Mouse (Mus musculus) hindbrain, embryonic 11.5 days (tissue): ENCODE results near the gene Chn2. TPM values are rescaled to one million over a fixed set of nuclear protein-coding genes. Genes with fewer than 3 reads are reported as not detected.

Experiments
- ATAC-seq: fragments of 200-750 bp; cut with Nextera tagmentation; 2 replicates; pipeline ENCODE4 v1.8.0; 2017; ENCODE audit warnings: mild to moderate bottlenecking, moderate TSS enrichment, moderate library complexity; ENCODE audit not compliant: low FRiP score
- DNase-seq: peaks from one replicate; pipeline ENCODE4 v3.0.0-alpha.2; 2015; ENCODE audit warnings: low spot score
- H3K27ac ChIP-seq: fragments of 300-500 bp; sonication (generic); 2 replicates; pipeline ENCODE4 v1.5.1; 2014; ENCODE audit warnings: mild to moderate bottlenecking, low read depth, low read length
- H3K27me3 ChIP-seq: fragments of 300-500 bp; sonication (generic); 2 replicates; pipeline ENCODE4 v1.6.1; 2014; ENCODE audit warnings: mild to moderate bottlenecking, low read length, moderate library complexity, mixed read lengths; ENCODE audit not compliant: control insufficient read depth, insufficient read depth
- H3K36me3 ChIP-seq: fragments of 300-500 bp; sonication (generic); 2 replicates; pipeline ENCODE4 v1.6.1; 2014; ENCODE audit warnings: mild to moderate bottlenecking, low read length, moderate library complexity, mixed read lengths; ENCODE audit not compliant: control insufficient read depth, insufficient read depth
- H3K4me1 ChIP-seq: fragments of 300-500 bp; sonication (generic); replicated peaks from 2 replicates; pipeline ENCODE4 v1.6.1; 2014; ENCODE audit warnings: low read length, mixed read lengths; ENCODE audit not compliant: control insufficient read depth, insufficient read depth
- H3K4me2 ChIP-seq: fragments of 300-500 bp; sonication (generic); replicated peaks from 2 replicates; pipeline ENCODE4 v1.6.1; 2014; ENCODE audit warnings: mild to moderate bottlenecking, low read depth, low read length
- H3K4me3 ChIP-seq: fragments of 300-500 bp; sonication (generic); 2 replicates; pipeline ENCODE4 v1.5.1; 2014; ENCODE audit warnings: low read depth, low read length
- H3K9ac ChIP-seq: fragments of 300-500 bp; sonication (generic); 2 replicates; pipeline ENCODE4 v1.6.1; 2014; ENCODE audit warnings: low read depth, low read length
- H3K9me3 ChIP-seq: fragments of 300-500 bp; sonication (generic); 2 replicates; pipeline ENCODE4 v1.6.1; 2016; ENCODE audit warnings: low read length; ENCODE audit not compliant: control insufficient read depth
- WGBS: fragments of 180-500 bp; shearing (Covaris S2); extraction: QIAGEN DNeasy Blood & Tissue Kit; methylation state at CpG from one replicate; pipeline ENCODE4 v1.1.7; 2014; 5-methylcytosine and 5-hydroxymethylcytosine counted together
- polyA plus RNA-seq: library from polyadenylated mRNA; unstranded; fragments of >200 nt; fragmentation: Nextera tagmentation; extraction: Ambion mirVana; gene quantifications from 2 replicates; pipeline ENCODE4 v1.2.1, GENCODE M21; 2014

Chn2 gene
- polyA plus RNA-seq, 1 experiment from 2014 or later, result 14.4 TPM

GRCm38 (mm10) chr6:54048768-54049167 lies 9.4 kb downstream of the Chn2 start:
- ATAC-seq (no peak), DNase-seq (no peak)
- no peak overlapping the region for H3K27ac ChIP-seq
- no peak overlapping the region for H3K4me3 ChIP-seq
- no peak overlapping the region for H3K4me2 ChIP-seq
- H3K9ac ChIP-seq, result no peak overlapping the region
- H3K9me3 ChIP-seq, result no peaks in the 10 kb centered on the region
- H3K4me1 ChIP-seq, result no peaks in the 10 kb centered on the region
- H3K36me3 ChIP-seq, result no peaks in the 10 kb centered on the region
- 86% methylated on average over 6 of the region's 6 CpGs for WGBS
- H3K27me3 ChIP-seq, result no peaks in the 10 kb centered on the region

DNA sequence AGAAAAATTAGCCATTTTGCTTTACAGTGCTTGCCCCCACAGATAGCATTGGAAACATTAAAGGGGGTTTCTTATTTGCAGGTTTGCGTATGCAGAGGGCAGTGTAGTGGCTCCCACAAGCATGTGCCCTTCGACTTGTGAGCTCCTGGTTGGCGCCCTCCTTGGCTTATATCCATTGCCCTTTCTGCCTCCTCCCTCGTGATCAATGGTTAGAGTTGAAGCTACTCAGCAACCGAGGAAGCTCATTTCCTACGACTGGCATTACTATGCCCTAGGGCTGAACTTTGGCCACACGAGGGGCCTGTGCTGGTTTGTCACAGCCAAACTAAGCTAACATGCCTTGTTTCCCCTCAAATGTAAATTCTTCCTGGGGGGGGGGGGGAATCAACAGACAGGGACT lies 11.8 kb downstream of the Chn2 start:
- no peaks in the 10 kb centered on the region for H3K27me3 ChIP-seq
- H3K4me2 ChIP-seq, result no peak overlapping the region
- WGBS, result 60% methylated on average over 7 of the region's 7 CpGs
- H3K36me3 ChIP-seq, result no peaks in the 10 kb centered on the region
- no peak for ATAC-seq
- H3K27ac ChIP-seq, result no peak overlapping the region
- DNase-seq, result no peak
- H3K9ac ChIP-seq, result no peak overlapping the region
- H3K4me1 ChIP-seq, result no peaks in the 10 kb centered on the region
- no peaks in the 10 kb centered on the region for H3K9me3 ChIP-seq
- H3K4me3 ChIP-seq, result no peak overlapping the region

GRCm38 (mm10) chr6:54052124-54052523 lies 12.8 kb downstream of the Chn2 start:
- Histone ChIP-seq H3K27ac (no peak overlapping the region), H3K4me1 (no peaks in the 10 kb centered on the region), H3K9me3 (no peaks in the 10 kb centered on the region), H3K27me3 (no peaks in the 10 kb centered on the region), H3K9ac (no peak overlapping the region), H3K4me2 (no peak overlapping the region), H3K4me3 (no peak overlapping the region), H3K36me3 (no peaks in the 10 kb centered on the region)
- 97% methylated on average over 7 of the region's 7 CpGs for WGBS
- no peak for DNase-seq
- ATAC-seq, result no peak

DNA sequence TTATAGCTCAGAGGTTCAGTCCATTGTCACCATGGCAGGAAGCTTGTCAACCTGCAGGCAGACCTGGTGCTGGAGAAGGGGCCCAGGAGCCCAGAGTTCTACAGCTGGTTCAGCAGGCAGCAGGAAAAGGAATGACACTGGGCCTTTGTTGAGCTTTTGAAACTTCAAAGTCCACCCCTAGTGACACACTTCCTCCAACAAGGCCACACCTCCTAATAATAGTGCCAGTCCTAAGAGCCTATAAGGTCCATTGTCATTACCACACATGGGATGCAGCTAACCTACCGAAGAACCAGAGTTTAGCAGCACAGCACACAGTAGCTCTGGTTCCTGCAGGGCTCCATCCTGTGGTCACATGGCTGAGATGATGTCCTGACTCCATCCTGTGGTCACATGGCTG lies 13.3 kb downstream of the Chn2 start:
- 96% methylated on average over 1 of the region's 1 CpGs for WGBS
- Histone ChIP-seq H3K9me3 (no peaks in the 10 kb centered on the region), H3K9ac (no peak overlapping the region), H3K4me1 (no peaks in the 10 kb centered on the region), H3K36me3 (no peaks in the 10 kb centered on the region), H3K27me3 (no peaks in the 10 kb centered on the region), H3K4me3 (no peak overlapping the region), H3K27ac (no peak overlapping the region), H3K4me2 (no peak overlapping the region)
- DNase-seq (no peak), ATAC-seq (no peak)

GRCm38 (mm10) chr6:54053316-54053715 lies 14.0 kb downstream of the Chn2 start:
- no peak overlapping the region for H3K27ac ChIP-seq
- ATAC-seq (no peak), DNase-seq (no peak)
- H3K9ac ChIP-seq, result no peak overlapping the region
- 88% methylated on average over 3 of the region's 3 CpGs for WGBS
- H3K4me2 ChIP-seq, result no peak overlapping the region
- H3K4me1 ChIP-seq, result no peaks in the 10 kb centered on the region
- H3K9me3 ChIP-seq, result no peaks in the 10 kb centered on the region
- H3K27me3 ChIP-seq, result no peaks in the 10 kb centered on the region
- no peak overlapping the region for H3K4me3 ChIP-seq
- no peaks in the 10 kb centered on the region for H3K36me3 ChIP-seq

- no peak overlapping the region for H3K4me2 ChIP-seq
- no peaks in the 10 kb centered on the region for H3K9me3 ChIP-seq
- ATAC-seq (no peak), DNase-seq (no peak)
- no peaks in the 10 kb centered on the region for H3K27me3 ChIP-seq
- H3K4me1 ChIP-seq, result no peaks in the 10 kb centered on the region
- no peak overlapping the region for H3K9ac ChIP-seq
- no peak overlapping the region for H3K27ac ChIP-seq
- WGBS, result 81% methylated on average over 5 of the region's 5 CpGs
- no peak overlapping the region for H3K4me3 ChIP-seq
- no peaks in the 10 kb centered on the region for H3K36me3 ChIP-seq
These were observed 16.0 kb downstream of the Chn2 start for GRCm38 (mm10) chr6:54055387-54055786.

GRCm38 (mm10) chr6:54056548-54057532 lies 17.5 kb downstream of the Chn2 start:
- DNase-seq, result no peak
- no peak overlapping the region for H3K27ac ChIP-seq
- H3K4me2 ChIP-seq, result no peak overlapping the region
- H3K9me3 ChIP-seq, result no peaks in the 10 kb centered on the region
- no peaks in the 10 kb centered on the region for H3K36me3 ChIP-seq
- H3K27me3 ChIP-seq, result no peaks in the 10 kb centered on the region
- H3K9ac ChIP-seq, result no peak overlapping the region
- no peaks in the 10 kb centered on the region for H3K4me1 ChIP-seq
- WGBS, result 84% methylated on average over 18 of the region's 18 CpGs
- H3K4me3 ChIP-seq, result no peak overlapping the region
- no peak for ATAC-seq

- no peak for DNase-seq
- no peak for ATAC-seq
- H3K27me3 ChIP-seq, result no peaks in the 10 kb centered on the region
- no peak overlapping the region for H3K27ac ChIP-seq
- H3K9ac ChIP-seq, result no peak overlapping the region
- 78% methylated on average over 10 of the region's 10 CpGs for WGBS
- H3K4me1 ChIP-seq, result no peaks in the 10 kb centered on the region
- H3K36me3 ChIP-seq, result no peaks in the 10 kb centered on the region
- no peak overlapping the region for H3K4me3 ChIP-seq
- no peaks in the 10 kb centered on the region for H3K9me3 ChIP-seq
- no peak overlapping the region for H3K4me2 ChIP-seq
These were observed 18.3 kb downstream of the Chn2 start for GRCm38 (mm10) chr6:54057661-54058060.

GRCm38 (mm10) chr6:54058837-54059236 lies 19.5 kb downstream of the Chn2 start:
- 75% methylated on average over 8 of the region's 8 CpGs for WGBS
- Histone ChIP-seq H3K4me2 (no peak overlapping the region), H3K36me3 (no peaks in the 10 kb centered on the region), H3K9ac (no peak overlapping the region), H3K27ac (no peak overlapping the region), H3K9me3 (no peaks in the 10 kb centered on the region), H3K4me1 (no peaks in the 10 kb centered on the region), H3K4me3 (no peak overlapping the region), H3K27me3 (no peaks in the 10 kb centered on the region)
- ATAC-seq, result no peak
- no peak for DNase-seq
